Mouse (Mus musculus): ENCODE results near the gene Rpl35. TPM values are rescaled to one million over a fixed set of nuclear protein-coding genes. Genes with fewer than 3 reads are reported as not detected.

Rpl35 gene
- polyA plus RNA-seq, 2 experiments: 465 to 714 TPM

DNA sequence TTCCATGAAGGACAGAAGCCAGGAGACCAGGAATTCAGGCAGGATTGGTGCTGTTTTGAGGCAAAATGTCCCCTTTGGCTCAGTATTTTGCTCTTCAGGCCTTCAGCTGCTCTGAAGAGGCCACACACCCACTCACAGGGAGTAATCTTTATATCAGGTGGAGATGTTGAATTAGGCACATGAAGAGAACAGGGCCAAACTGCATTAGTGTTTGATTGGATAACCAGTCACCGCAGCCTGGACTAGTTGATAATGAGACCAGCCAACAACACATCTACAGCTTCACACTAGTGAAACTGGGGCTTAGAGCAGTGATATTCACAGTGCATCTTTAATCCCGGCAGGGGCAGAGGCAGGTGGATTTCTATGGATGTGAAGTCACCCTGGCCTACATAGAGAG is 16.5 kb downstream of the Rpl35 start:
- Histone ChIP-seq H3K4me3 (ENCODE audit: insufficient read depth in 1 of 2, low read depth in 2 of 2, low read length in 2 of 2) (no peak overlapping the region), H3K4me2 (ENCODE audit: low read depth) (peak overlapping the region; percentile 31), H3K9me3 (ENCODE audit: control insufficient read depth, low read length) (no peaks in the 10 kb centered on the region), H3K36me3 (replicated peaks; ENCODE audit: control insufficient read depth, insufficient read depth, low read depth) (no peaks in the 10 kb centered on the region), H3K27ac (peak overlapping the region; percentile 58), H3K4me1 (replicated peaks; ENCODE audit: control insufficient read depth in 2 of 2, insufficient read depth in 2 of 2, low read length in 1 of 2) (peaks cover 13 to 22% of the 10 kb centered on the region in 2 experiments), H3K9ac (replicated peaks) (0 out of 2 replicates have a peak overlapping the region, but pooled peaks have one; percentile 24), H3K27me3 (ENCODE audit: control insufficient read depth, insufficient read depth, low read length) (no peaks in the 10 kb centered on the region)
- DNase-seq (ENCODE audit: low read depth in 3 of 3, low spot score in 3 of 3) (peak in 2 of 3 experiments; percentile 56 to 58), ATAC-seq (ENCODE audit: insufficient read depth) (peak; percentile 89)
- no peak for TF ChIP-seq CTCF (IDR thresholded peaks at IDR 0.05; ENCODE audit: low read depth)
- TF ChIP-seq EP300 (IDR thresholded peaks at IDR 0.05; ENCODE audit: low read depth): peak; percentile 81
- WGBS (ENCODE audit: insufficient replicate concordance): 38% methylated on average over 2 of the region's 2 CpGs

DNA sequence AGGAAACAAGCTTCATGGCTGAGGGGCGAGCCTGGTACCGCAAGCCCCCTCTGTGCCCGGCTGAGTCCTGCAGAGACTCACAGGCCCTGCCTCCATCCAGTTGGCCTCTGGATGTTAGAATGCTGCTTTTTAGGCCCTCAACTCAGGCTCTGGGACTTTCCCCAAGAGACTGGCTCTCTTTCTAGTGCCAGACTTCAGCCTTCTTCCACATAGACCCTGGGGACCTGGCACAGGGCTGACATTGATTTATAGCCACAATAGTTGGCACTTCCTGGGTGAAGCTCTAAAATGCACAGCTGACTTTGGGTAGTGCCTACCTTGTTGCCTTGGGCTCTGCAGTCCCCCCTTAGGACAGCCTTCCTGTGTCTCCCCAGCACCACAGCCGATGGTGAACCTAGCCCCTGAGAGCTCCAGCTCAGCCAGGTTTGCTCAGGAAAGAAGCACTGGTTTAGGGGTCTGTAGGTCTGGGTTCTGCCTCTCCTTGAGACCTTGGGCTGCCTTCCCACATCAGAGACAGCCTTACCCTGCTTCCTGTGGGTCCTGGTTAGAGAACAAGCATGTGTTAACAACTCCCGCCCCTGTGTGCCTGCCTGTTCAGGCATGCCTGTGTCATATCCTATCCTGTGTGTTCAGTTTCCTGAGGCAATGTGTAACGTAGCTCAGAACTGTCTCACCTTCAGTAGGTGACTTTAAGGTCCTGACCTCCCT is 17.5 kb downstream of the Rpl35 start:
- no peaks in the 10 kb centered on the region for H3K36me3 ChIP-seq (replicated peaks; ENCODE audit: control insufficient read depth, insufficient read depth, low read depth)
- WGBS (ENCODE audit: insufficient replicate concordance): 80% methylated on average over 6 of the region's 6 CpGs
- no peak for ATAC-seq (ENCODE audit: insufficient read depth)
- peaks cover 4% of the 10 kb centered on the region for H3K9me3 ChIP-seq (ENCODE audit: control insufficient read depth, low read length)
- H3K27me3 ChIP-seq (ENCODE audit: control insufficient read depth, insufficient read depth, low read length): no peaks in the 10 kb centered on the region
- no peak overlapping the region for H3K4me3 ChIP-seq (ENCODE audit: insufficient read depth in 1 of 2, low read depth in 2 of 2, low read length in 2 of 2)
- DNase-seq (ENCODE audit: low read depth in 3 of 3, low spot score in 3 of 3): no peak
- peaks cover 13 to 22% of the 10 kb centered on the region in 2 experiments for H3K4me1 ChIP-seq (replicated peaks; ENCODE audit: control insufficient read depth in 2 of 2, insufficient read depth in 2 of 2, low read length in 1 of 2)
- H3K9ac ChIP-seq (replicated peaks): no peak overlapping the region; the same call in 1 of the 2 replicates
- TF ChIP-seq EP300 (IDR thresholded peaks at IDR 0.05; ENCODE audit: low read depth): no peak
- no peak for TF ChIP-seq CTCF (IDR thresholded peaks at IDR 0.05; ENCODE audit: low read depth)
- H3K27ac ChIP-seq: no peak overlapping the region
- H3K4me2 ChIP-seq (ENCODE audit: low read depth): no peak overlapping the region

DNA sequence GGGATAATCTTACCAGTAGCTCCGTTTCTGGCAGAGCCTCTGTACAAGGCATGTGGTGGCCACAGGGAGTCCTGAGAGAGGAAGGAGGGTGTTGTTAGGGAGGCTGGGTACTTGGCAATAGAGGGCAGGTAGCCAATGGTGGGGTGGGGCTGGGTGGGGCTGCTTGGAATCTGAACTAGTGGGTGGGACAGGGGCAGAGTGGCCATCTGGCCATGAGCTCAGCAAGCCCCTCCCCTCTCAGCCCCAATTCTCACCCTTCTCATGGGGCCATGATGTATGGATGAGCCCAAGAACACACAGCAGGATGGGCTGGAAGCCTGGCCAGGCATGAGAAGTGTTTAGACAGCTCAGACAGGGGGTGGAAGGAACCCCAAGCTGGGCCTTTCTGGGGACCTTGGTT is 18.1 kb downstream of the Rpl35 start:
- ATAC-seq (ENCODE audit: insufficient read depth): no peak
- no peak overlapping the region for H3K27ac ChIP-seq

DNA sequence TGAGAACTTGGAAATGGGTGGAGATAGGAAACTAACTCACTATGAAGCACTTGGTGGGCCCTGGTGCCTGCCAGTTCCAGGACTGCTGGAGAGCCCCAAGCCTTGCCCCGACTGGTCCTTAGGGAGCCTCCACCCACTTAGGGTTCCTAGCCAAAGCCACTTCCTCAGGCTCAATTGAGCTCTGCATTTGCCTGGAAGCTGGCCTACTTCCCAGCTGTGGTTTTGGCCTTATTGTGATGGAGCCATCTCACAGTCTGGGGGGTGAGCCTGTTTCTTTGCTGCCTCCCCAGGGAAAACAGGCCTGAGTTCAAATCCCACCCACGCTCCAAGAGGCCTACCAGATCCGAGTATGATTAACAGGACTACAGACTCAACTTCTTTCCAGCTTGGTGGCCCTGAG is 18.8 kb downstream of the Rpl35 start:
- TF ChIP-seq CTCF (IDR thresholded peaks at IDR 0.05; ENCODE audit: low read depth): no peak
- TF ChIP-seq EP300 (IDR thresholded peaks at IDR 0.05; ENCODE audit: low read depth): no peak
- Histone ChIP-seq H3K36me3 (replicated peaks; ENCODE audit: control insufficient read depth, insufficient read depth, low read depth) (no peaks in the 10 kb centered on the region), H3K4me3 (ENCODE audit: insufficient read depth in 1 of 2, low read depth in 2 of 2, low read length in 2 of 2) (no peak overlapping the region), H3K4me2 (ENCODE audit: low read depth) (no peak overlapping the region), H3K27ac (no peak overlapping the region), H3K9me3 (ENCODE audit: control insufficient read depth, low read length) (peaks cover 4% of the 10 kb centered on the region), H3K9ac (replicated peaks) (no peak overlapping the region), H3K27me3 (ENCODE audit: control insufficient read depth, insufficient read depth, low read length) (no peaks in the 10 kb centered on the region), H3K4me1 (replicated peaks; ENCODE audit: control insufficient read depth in 2 of 2, insufficient read depth in 2 of 2, low read length in 1 of 2) (peaks cover 13 to 17% of the 10 kb centered on the region in 2 experiments)
- DNase-seq (ENCODE audit: low read depth in 3 of 3, low spot score in 3 of 3): no peak
- ATAC-seq (ENCODE audit: insufficient read depth): no peak
- WGBS (ENCODE audit: insufficient replicate concordance): 54% methylated on average over 3 of the region's 3 CpGs

More for the DNA sequence above, 18.1 kb downstream of the Rpl35 start:
- Histone ChIP-seq H3K9ac (replicated peaks) (no peak overlapping the region), H3K4me3 (ENCODE audit: insufficient read depth in 1 of 2, low read depth in 2 of 2, low read length in 2 of 2) (no peak overlapping the region), H3K27me3 (ENCODE audit: control insufficient read depth, insufficient read depth, low read length) (no peaks in the 10 kb centered on the region), H3K4me2 (ENCODE audit: low read depth) (no peak overlapping the region), H3K9me3 (ENCODE audit: control insufficient read depth, low read length) (peaks cover 4% of the 10 kb centered on the region), H3K36me3 (replicated peaks; ENCODE audit: control insufficient read depth, insufficient read depth, low read depth) (no peaks in the 10 kb centered on the region), H3K4me1 (replicated peaks; ENCODE audit: control insufficient read depth in 2 of 2, insufficient read depth in 2 of 2, low read length in 1 of 2) (peaks cover 13 to 22% of the 10 kb centered on the region in 2 experiments)
- TF ChIP-seq EP300 (IDR thresholded peaks at IDR 0.05; ENCODE audit: low read depth) (no peak), CTCF (IDR thresholded peaks at IDR 0.05; ENCODE audit: low read depth) (no peak)
- DNase-seq (ENCODE audit: low read depth in 3 of 3, low spot score in 3 of 3): no peak
- WGBS (ENCODE audit: insufficient replicate concordance): 67% methylated on average over 1 of the region's 1 CpGs

DNA sequence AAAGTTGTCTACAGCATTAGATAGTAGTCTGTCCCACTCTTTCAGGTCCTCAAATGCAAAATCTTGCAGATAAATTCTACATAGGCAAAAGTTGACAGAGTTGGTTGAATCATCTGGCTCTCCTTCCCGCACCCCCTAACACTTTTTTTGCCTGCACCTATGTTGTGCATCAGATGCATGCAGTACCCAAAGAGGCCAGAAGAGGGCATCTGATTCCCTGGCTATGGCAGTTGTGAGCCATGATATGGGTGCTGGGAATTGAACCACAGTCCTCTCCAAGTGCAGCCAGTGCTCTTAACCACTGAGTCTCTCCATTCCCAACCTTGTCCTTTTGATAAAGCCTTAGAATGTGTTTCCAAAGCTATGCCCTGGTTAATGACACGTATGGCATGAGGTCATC is 22.0 kb downstream of the Rpl35 start:
- 93% methylated on average over 2 of the region's 2 CpGs for WGBS (ENCODE audit: insufficient replicate concordance)
- H3K9ac ChIP-seq (replicated peaks): no peak overlapping the region
- no peak overlapping the region for H3K27ac ChIP-seq
- no peak for ATAC-seq (ENCODE audit: insufficient read depth)
- no peak overlapping the region for H3K4me2 ChIP-seq (ENCODE audit: low read depth)
- H3K4me3 ChIP-seq (ENCODE audit: insufficient read depth in 1 of 2, low read depth in 2 of 2, low read length in 2 of 2): no peak overlapping the region
- no peak for DNase-seq (ENCODE audit: low read depth in 3 of 3, low spot score in 3 of 3)
- no peaks in the 10 kb centered on the region for H3K36me3 ChIP-seq (replicated peaks; ENCODE audit: control insufficient read depth, insufficient read depth, low read depth)
- H3K9me3 ChIP-seq (ENCODE audit: control insufficient read depth, low read length): peaks cover 4% of the 10 kb centered on the region
- peaks cover 7 to 8% of the 10 kb centered on the region in 2 experiments for H3K4me1 ChIP-seq (replicated peaks; ENCODE audit: control insufficient read depth in 2 of 2, insufficient read depth in 2 of 2, low read length in 1 of 2)
- TF ChIP-seq EP300 (IDR thresholded peaks at IDR 0.05; ENCODE audit: low read depth) (no peak), CTCF (IDR thresholded peaks at IDR 0.05; ENCODE audit: low read depth) (peak; percentile 71)
- H3K27me3 ChIP-seq (ENCODE audit: control insufficient read depth, insufficient read depth, low read length): no peaks in the 10 kb centered on the region

Data from liver, embryonic 14.5 days (tissue).